Mouse (Mus musculus) G1E (cell line): ENCODE measurements around the gene Trappc3l.

Source experiments
- CTCF ChIP-seq: IDR thresholded peaks from 2 replicates; pipeline ENCODE4 v1.5.1; 2012; ENCODE audit warnings: low read depth, low read length, inconsistent platforms, mixed read lengths
- GATA1 ChIP-seq: IDR thresholded peaks from 2 replicates; pipeline ENCODE4 v1.6.1; 2012; ENCODE audit warnings: borderline replicate concordance, low read length, inconsistent platforms, mixed read lengths
- GATA2 ChIP-seq: IDR thresholded peaks from 2 replicates; pipeline ENCODE4 v1.6.1; 2012; ENCODE audit warnings: low read depth, low read length, inconsistent platforms, borderline replicate concordance
- POLR2AphosphoS5 ChIP-seq: IDR thresholded peaks from 2 replicates; pipeline ENCODE4 v1.6.1; 2012; ENCODE audit warnings: low read depth, low read length, inconsistent platforms; ENCODE audit not compliant: insufficient replicate concordance
- TAL1 ChIP-seq: conservative IDR thresholded peaks from 2 replicates; pipeline ENCODE4 v1.6.1; 2012; ENCODE audit warnings: low read depth, low read length, inconsistent platforms, mixed read lengths

- TF ChIP-seq CTCF = no peak
- TF ChIP-seq TAL1 = no peak
- TF ChIP-seq POLR2AphosphoS5 = no peak
- TF ChIP-seq GATA1 = no peak
- TF ChIP-seq GATA2 = no peak
Observed at GRCm38 (mm10) chr10:34110863-34111465, 73.6 kb downstream of the Trappc3l start.
